Mouse (Mus musculus): Measurements from ENCODE around the gene H2al1e. TPM values are rescaled to one million over a fixed set of nuclear protein-coding genes. Genes with fewer than 3 reads are reported as not detected.
"Not testable (repeated sequence)": the region's sequence is repeated elsewhere in the genome, so short reads cannot be mapped to it uniquely, and the experiment has no call there.

The H2al1e gene
- not detected for total RNA-seq (2021)
- long read RNA-seq, experiment 1: 0 reads
- long read RNA-seq, experiment 2: 0 reads

DNA sequence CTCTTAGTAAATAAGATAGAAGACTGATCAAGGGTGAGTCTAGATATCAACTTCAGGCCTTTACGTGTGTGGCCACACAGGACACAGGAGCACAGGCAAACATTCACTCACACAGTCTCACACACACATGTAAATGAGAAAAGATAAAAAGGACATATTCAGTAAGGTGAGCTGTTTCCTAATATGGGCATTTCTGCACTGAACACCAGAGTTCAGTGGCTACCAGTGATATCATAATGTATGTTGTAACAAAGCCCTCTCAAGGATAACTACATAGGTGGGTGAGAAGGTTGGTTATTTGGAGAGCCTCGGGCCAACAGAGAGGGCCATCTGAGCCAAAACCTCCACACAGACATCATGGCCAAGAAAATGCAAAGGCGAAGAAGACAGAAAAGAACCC lies at the start of gene H2al1e:
TSS of gene H2al1e (plus strand) at position 301 of the 400 bp plus-strand sequence.
- not testable (repeated sequence) for DNase-seq (ENCODE audit: low spot score in 2 of 2)

DNA sequence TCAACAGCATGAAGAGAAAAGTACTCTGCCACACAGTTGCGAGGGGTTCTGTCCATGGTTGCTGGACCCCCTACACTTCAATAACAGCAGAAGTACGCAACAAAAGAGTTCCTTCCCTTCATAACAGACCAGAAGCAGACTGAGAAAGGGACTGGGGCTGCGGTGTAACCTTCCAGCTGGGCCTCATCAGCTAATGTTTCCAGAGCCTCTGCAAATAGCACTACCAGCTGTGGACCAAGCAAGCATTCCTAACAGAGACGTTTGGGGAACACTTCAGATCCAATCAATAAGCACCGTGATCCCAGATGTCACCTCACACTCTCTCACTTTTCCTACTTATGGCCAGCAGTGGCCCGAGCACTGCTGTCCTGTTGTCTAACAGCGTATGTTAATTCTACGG lies 46.8 kb upstream of the H2al1e start:
- no peak for DNase-seq (ENCODE audit: low spot score in 2 of 2)

DNA sequence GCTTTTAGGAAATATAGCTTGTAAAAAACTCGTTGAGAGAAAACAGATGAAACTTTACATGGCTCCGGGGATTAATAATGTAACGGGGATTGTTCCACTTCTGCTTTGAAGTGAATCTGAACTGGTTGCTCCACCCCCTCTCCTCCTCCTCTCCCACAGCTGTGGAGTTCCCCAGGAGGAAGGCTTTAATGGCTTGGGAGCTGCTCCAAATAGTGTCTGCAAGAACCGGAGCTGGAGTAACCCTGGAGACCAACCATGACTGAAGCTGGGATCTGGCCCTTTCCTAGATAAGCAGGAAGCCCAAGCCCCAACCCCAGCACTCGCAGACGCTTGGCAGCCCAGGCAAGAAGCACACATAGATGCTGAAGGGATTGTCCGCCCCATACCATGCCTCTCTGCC lies 43.9 kb upstream of the H2al1e start:
- DNase-seq (ENCODE audit: low spot score in 2 of 2): peak in 1 of 2 experiments; percentile 17

DNA sequence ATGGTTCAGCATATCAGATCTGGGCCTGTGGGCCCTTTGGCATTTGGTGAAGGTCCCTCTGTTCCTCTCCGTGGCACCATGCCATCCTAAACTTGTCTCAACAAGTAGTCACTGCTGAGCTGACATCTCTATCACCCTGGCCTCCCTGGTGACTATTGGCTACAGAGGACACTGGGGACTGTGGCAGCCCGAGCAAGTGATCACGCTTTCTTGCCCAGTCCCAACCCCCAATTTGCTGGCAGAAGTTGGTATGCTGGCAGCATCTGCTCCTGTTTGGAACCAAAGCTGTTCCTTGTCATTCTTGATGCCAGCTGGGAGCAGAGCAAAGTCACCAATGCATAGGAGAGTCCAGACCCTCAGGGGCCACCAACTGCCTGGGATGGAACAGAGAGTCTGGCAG lies 42.7 kb upstream of the H2al1e start:
- peak; percentile 28 to 53 for DNase-seq (ENCODE audit: low spot score in 2 of 2)

DNA sequence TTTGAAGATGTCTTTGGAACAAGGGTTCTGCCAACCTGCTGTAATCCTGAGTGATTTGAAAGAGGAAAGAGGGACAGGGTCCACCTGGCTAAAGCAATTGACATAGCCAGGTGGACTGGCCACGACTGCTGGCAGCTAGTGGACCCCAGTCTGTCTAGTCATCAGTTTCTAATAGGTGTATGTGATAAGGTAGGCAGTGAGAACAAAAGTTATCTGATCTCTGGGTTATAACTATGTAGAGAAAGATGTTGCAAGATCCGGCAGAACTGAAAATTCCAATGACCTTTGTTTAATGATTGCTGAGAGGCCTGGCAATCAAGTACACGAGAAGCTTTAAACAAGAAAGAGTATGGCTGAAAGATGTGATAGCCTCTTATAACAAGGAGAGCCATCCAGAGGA lies 38.5 kb upstream of the H2al1e start:
- DNase-seq (ENCODE audit: low spot score in 2 of 2): no peak

DNA sequence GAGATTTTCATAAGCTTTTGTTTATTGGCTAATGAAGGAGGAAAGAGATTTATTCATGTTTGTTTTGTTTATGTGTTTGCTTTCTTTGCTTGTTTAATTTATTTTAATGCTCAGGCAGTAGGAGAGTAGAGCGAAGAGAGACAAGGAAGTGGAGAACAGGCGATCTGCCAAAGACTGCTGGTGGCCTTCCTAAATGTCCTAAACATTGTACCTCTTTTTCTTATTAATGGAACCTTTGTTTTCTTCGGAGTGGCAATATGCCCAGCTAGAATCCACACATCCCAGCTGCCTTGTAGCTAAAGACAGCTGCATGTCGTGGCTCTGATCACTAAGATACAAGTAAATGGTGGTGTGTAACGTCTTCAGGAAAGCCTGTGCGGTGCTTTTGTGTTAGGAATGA lies 34.7 kb upstream of the H2al1e start:
- DNase-seq (ENCODE audit: low spot score in 2 of 2): peak in 1 of 2 experiments; percentile 14

DNA sequence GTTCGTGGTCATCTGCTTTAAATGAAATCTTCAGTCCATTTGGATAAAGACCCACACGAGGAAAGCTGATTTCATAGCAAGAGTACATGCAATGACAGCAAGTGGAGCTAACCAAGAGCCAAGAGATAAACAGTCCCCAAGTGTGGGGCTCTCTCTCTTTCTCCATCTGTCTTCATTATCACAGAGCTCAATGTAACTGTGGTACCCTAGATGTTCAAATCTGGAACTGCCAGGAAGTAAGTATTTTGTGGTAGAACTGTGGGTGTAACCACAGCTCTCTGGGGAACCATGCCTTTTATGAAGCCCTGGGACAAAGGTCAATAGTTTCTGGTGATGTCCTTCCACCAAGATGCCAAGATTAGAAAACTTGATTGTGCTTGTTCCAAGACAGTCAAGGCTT lies 31.0 kb upstream of the H2al1e start:
- no peak for DNase-seq (ENCODE audit: low spot score in 2 of 2)

DNA sequence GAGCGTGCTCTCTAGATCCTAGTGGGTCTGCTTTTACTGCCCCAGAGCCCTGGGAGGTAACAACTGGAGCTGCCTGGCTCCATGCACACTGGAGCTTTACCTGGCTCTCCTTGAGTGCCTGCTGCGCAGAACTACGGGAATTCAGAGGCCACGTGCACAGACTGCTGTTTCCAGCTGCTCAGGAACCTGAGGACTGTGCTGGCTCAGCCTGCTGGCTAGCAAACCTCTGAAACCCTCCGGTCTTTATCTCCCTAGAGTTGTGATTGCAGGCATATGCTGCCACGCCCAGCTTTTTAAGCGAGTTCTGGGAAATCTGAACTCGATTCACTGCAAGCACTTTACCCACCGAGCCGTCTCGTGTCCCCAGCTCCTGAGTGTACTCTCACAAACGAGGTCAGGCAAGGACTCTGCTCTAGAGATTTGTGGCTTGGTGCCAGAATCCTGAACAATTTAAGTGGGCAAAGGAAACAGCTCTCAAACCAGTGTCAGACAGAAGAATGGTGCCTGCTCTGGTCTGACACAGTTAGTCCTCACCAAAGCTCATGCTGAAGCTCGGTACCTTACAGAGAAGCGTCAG lies 23.3 kb upstream of the H2al1e start:
- DNase-seq (ENCODE audit: low spot score in 2 of 2): peak in 1 of 2 experiments; percentile 12

DNA sequence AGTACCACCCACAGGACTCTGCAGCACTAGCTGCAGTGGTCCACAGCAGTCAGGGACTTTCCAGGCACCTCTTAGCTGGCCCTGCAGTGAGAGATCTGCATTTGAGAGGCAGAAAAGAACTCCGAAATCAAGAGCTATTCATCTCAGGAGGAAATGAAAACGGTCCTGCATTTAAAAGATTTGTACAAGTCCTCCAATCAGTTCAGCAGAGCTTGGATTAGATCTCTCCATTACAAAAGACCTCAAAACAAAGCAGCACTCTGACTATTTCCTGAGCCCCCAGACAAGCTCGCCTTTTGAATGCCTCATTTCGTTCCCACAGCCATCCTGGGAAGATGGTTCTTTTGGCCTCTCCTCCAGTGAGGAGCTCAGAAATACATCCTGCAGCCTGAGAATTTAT lies 22.5 kb upstream of the H2al1e start:
- no peak for DNase-seq (ENCODE audit: low spot score in 2 of 2)

DNA sequence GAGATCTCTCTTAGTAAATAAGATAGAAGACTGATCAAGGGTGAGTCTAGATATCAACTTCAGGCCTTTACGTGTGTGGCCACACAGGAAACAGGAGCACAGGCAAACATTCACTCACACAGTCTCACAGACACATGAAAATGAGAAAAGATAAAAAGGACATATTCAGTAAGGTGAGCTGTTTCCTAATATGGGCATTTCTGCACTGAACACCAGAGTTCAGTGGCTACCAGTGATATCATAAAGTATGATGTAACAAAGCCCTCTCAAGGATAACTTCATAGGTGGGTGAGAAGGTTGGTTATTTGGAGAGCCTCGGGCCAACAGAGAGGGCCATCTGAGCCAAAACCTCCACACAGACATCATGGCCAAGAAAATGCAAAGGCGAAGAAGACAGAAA lies 12.8 kb upstream of the H2al1e start, which contains the start of gene H2al1a:
TSS of gene H2al1a (plus strand) at position 301 of the 400 bp plus-strand sequence.
- not testable (repeated sequence) for DNase-seq (ENCODE audit: low spot score in 2 of 2)

DNA sequence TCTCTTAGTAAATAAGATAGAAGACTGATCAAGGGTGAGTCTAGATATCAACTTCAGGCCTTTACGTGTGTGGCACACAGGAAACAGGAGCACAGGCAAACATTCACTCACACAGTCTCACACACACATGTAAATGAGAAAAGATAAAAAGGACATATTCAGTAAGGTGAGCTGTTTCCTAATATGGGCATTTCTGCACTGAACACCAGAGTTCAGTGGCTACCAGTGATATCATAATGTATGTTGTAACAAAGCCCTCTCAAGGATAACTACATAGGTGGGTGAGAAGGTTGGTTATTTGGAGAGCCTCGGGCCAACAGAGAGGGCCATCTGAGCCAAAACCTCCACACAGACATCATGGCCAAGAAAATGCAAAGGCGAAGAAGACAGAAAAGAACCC lies 9.6 kb upstream of the H2al1e start, which contains the start of gene H2al1b:
TSS of gene H2al1b (plus strand) at position 301 of the 400 bp plus-strand sequence.
- DNase-seq (ENCODE audit: low spot score in 2 of 2): not testable (repeated sequence)

DNA sequence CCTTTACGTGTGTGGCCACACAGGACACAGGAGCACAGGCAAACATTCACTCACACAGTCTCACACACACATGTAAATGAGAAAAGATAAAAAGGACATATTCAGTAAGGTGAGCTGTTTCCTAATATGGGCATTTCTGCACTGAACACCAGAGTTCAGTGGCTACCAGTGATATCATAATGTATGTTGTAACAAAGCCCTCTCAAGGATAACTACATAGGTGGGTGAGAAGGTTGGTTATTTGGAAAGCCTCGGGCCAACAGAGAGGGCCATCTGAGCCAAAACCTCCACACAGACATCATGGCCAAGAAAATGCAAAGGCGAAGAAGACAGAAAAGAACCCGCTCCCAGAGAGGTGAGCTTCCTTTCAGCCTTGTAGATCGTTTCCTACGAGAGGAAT lies 6.4 kb upstream of the H2al1e start, which contains the start of gene H2al1c:
TSS of gene H2al1c (plus strand) at position 301 of the 400 bp plus-strand sequence.
- DNase-seq (ENCODE audit: low spot score in 2 of 2): not testable (repeated sequence)

DNA sequence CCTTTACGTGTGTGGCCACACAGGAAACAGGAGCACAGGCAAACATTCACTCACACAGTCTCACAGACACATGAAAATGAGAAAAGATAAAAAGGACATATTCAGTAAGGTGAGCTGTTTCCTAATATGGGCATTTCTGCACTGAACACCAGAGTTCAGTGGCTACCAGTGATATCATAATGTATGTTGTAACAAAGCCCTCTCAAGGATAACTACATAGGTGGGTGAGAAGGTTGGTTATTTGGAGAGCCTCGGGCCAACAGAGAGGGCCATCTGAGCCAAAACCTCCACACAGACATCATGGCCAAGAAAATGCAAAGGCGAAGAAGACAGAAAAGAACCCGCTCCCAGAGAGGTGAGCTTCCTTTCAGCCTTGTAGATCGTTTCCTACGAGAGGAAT lies 3.2 kb upstream of the H2al1e start, which contains the start of gene H2al1d:
TSS of gene H2al1d (plus strand) at position 301 of the 400 bp plus-strand sequence.
- DNase-seq (ENCODE audit: low spot score in 2 of 2): not testable (repeated sequence)

DNA sequence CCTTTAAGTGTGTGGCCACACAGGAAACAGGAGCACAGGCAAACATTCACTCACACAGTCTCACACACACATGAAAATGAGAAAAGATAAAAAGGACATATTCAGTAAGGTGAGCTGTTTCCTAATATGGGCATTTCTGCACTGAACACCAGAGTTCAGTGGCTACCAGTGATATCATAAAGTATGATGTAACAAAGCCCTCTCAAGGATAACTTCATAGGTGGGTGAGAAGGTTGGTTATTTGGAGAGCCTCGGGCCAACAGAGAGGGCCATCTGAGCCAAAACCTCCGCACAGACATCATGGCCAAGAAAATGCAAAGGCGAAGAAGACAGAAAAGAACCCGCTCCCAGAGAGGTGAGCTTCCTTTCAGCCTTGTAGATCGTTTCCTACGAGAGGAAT lies 3.1 kb downstream of the H2al1e start, which contains the start of gene H2al1f:
TSS of gene H2al1f (plus strand) at position 301 of the 400 bp plus-strand sequence.
- not testable (repeated sequence) for DNase-seq (ENCODE audit: low spot score in 2 of 2)

DNA sequence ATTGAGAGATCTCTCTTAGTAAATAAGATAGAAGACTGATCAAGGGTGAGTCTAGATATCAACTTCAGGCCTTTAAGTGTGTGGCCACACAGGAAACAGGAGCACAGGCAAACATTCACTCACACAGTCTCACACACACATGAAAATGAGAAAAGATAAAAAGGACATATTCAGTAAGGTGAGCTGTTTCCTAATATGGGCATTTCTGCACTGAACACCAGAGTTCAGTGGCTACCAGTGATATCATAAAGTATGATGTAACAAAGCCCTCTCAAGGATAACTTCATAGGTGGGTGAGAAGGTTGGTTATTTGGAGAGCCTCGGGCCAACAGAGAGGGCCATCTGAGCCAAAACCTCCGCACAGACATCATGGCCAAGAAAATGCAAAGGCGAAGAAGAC lies 6.2 kb downstream of the H2al1e start, which contains the start of gene H2al1g:
TSS of gene H2al1g (plus strand) at position 301 of the 400 bp plus-strand sequence.
- DNase-seq (ENCODE audit: low spot score in 2 of 2): not testable (repeated sequence)

DNA sequence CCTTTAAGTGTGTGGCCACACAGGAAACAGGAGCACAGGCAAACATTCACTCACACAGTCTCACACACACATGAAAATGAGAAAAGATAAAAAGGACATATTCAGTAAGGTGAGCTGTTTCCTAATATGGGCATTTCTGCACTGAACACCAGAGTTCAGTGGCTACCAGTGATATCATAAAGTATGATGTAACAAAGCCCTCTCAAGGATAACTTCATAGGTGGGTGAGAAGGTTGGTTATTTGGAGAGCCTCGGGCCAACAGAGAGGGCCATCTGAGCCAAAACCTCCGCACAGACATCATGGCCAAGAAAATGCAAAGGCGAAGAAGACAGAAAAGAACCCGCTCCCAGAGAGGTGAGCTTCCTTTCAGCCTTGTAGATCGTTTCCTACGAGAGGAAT lies 9.5 kb downstream of the H2al1e start, which contains the start of gene H2al1h:
TSS of gene H2al1h (plus strand) at position 301 of the 400 bp plus-strand sequence.
- DNase-seq (ENCODE audit: low spot score in 2 of 2): not testable (repeated sequence)

DNA sequence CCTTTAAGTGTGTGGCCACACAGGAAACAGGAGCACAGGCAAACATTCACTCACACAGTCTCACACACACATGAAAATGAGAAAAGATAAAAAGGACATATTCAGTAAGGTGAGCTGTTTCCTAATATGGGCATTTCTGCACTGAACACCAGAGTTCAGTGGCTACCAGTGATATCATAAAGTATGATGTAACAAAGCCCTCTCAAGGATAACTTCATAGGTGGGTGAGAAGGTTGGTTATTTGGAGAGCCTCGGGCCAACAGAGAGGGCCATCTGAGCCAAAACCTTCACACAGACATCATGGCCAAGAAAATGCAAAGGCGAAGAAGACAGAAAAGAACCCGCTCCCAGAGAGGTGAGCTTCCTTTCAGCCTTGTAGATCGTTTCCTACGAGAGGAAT lies 12.6 kb downstream of the H2al1e start, which contains the start of gene H2al1i:
TSS of gene H2al1i (plus strand) at position 301 of the 400 bp plus-strand sequence.
- not testable (repeated sequence) for DNase-seq (ENCODE audit: low spot score in 2 of 2)

DNA sequence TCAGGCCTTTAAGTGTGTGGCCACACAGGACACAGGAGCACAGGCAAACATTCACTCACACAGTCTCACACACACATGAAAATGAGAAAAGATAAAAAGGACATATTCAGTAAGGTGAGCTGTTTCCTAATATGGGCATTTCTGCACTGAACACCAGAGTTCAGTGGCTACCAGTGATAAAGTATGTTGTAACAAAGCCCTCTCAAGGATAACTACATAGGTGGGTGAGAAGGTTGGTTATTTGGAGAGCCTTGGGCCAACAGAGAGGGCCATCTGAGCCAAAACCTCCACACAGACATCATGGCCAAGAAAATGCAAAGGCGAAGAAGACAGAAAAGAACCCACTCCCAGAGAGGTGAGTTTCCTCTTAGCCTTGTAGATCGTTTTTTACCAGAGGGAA lies 15.8 kb downstream of the H2al1e start, which contains the start of gene H2al1j:
TSS of gene H2al1j (plus strand) at position 301 of the 400 bp plus-strand sequence.
- DNase-seq (ENCODE audit: low spot score in 2 of 2): not testable (repeated sequence)

DNA sequence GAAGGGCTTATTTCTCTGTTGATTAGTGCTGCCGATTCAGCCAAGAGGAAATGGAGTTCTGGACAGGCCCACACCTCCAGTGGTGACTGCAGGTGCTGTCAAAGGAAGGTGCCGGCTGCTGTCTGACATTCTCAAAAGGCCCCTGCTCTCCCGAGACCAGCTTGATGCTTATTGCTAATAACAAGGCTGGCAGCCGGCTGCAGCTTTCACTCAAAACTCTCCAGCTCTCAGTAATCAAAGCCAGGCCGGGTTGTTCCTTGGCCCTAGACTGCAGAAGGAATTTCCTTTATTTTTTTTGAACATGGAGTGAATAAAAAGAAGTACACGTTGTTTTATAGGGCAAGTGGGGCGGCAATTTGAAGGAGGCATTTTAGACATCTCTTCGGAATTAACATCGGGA lies 34.0 kb downstream of the H2al1e start:
- peak in 1 of 2 experiments; percentile 40 for DNase-seq (ENCODE audit: low spot score in 2 of 2)

DNA sequence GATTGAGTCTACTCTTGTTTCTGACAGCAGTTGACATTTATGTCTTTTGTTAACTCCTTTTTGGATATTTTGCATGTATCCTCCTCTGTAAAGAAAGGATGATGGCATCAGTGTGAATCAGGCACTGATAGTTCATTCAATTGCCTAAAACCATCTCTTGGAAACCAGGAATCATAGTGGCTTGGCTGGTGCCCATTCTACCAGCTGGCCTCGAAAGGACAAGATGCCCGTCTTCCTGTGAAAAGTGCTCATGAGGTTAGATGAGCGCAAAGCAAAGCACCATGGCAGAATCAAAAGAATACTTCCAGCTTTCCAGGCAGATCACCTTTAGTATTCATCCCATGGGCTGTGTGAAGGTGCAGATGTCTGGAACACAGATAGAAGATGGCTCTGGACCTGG lies 35.0 kb downstream of the H2al1e start:
- no peak for DNase-seq (ENCODE audit: low spot score in 2 of 2)

DNA sequence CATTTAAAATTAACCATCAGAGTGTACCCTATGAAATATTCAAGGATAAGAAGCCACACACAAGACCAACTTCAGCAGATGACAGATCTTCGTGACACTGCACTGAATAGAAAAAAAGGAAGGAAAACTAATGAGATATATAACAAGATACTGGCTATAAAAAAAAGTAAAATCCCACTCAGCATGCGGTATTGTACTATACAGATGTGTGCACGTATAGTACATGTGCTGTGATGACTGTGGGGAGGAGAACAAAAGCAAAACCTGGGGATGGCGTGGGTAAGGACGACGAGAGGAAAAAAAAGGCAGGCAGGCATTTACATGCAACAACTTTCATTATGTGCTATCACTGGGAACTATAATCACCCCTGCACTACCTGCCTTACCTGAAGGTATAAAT lies 49.1 kb downstream of the H2al1e start:
- DNase-seq (ENCODE audit: low spot score in 2 of 2): no peak

DNA sequence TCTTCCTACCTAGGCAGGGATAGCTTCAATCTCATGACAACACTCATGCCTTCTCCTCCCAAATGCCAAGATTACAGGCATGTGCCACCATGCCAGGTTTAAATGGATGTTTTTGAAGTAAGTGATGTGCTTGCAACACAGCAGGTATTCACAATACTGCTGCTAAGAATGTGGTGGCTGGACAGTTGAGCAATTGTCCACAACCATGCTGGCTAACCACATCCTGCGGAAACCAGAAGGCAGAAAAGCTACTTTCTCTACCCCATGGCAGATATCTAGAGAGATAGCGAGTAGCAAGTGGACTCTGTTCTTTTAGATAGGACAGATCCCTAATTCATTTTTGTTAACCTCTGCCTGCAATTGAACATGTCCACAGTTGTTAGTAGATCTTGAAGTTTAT lies 49.5 kb downstream of the H2al1e start:
- DNase-seq (ENCODE audit: low spot score in 2 of 2): no peak
